Mouse (Mus musculus) liver, postnatal 0 days (tissue): ENCODE measurements around the gene Senp2.

Experiments
- CTCF ChIP-seq: sonication (generic); IDR thresholded peaks from 2 replicates; pipeline ENCODE4 v1.5.1; 2016; ENCODE audit warnings: antibody characterized with exemption, low read depth
- EP300 ChIP-seq: IDR thresholded peaks from 2 replicates; pipeline ENCODE4 v1.6.1; 2016; ENCODE audit warnings: antibody characterized with exemption, low read depth, mild to moderate bottlenecking

GRCm38 (mm10) chr16:22038554-22038953 is 29.3 kb downstream of the Senp2 start:
- TF ChIP-seq CTCF (no peak), EP300 (no peak)
